Comparison of ENCODE assay signal across 11 mouse cellular contexts in the genomic region with DNA sequence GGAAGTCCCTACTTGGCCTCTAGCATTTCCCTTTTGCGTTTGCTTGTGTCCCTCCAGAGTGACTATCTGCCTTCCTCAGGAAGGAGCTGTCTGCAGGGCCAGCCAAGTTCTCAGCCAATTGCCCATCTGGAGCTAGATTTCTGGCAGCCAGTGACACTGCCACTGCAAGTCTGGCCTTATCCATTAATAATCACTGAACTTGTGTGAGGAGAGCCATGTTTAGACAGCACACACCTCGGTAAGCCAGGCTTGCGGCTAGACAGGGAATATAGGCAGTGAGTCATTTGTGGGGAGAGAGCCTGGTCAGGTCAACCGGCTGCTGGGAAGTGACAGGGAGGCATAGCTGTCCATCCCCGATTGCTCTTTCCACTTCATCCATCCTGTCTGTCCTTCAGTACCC. TPM values are rescaled to one million over a fixed set of nuclear protein-coding genes. Genes with fewer than 3 reads are reported as not detected.
DNase-seq lines count a peak whose midpoint lies in the region; ATAC-seq and TF ChIP-seq lines count a peak whose summit lies in the region.
"Had no signal": no experiment of that assay in that cellular context is flagged by ENCODE, and none has a peak within 500 bp of the region (broad histone marks: within the 10 kb centered on the region; RNA-seq: fewer than 3 reads in every experiment).

No protein-coding gene starts in this region.

- H3K4me3 ChIP-seq in hindbrain, postnatal 0 days (ENCODE audit: low read length) = no peak overlapping the region
- no peak overlapping the region for H3K4me3 ChIP-seq in hindbrain, embryonic 10.5 days
- no peak overlapping the region for H3K4me3 ChIP-seq in midbrain, postnatal 0 days (ENCODE audit: low read depth, low read length)
- H3K4me3 ChIP-seq in midbrain, embryonic 16.5 days (ENCODE audit: low read depth, low read length) = no peak overlapping the region
- H3K4me3 ChIP-seq in stomach, embryonic 15.5 days (replicated peaks) = no peak overlapping the region
- H3K4me3 ChIP-seq: embryonic facial prominence, embryonic 15.5 days had no signal

- WGBS in hindbrain, postnatal 0 days = 58% methylated on average over 5 of the region's 5 CpGs
- 84% methylated on average over 5 of the region's 5 CpGs for WGBS in hindbrain, embryonic 10.5 days
- WGBS in midbrain, postnatal 0 days = 79% methylated on average over 5 of the region's 5 CpGs
- whole genome bisulfite sequencing in midbrain, embryonic 16.5 days = 89% methylated on average over 5 of the region's 5 CpGs
- WGBS in stomach, embryonic 15.5 days = 33% methylated on average over 5 of the region's 5 CpGs

- no peaks in the 10 kb centered on the region for H3K9me3 ChIP-seq in hindbrain, postnatal 0 days (ENCODE audit: low read length)
- H3K9me3 ChIP-seq in hindbrain, embryonic 10.5 days = no peaks in the 10 kb centered on the region
- no peaks in the 10 kb centered on the region for H3K9me3 ChIP-seq in midbrain, postnatal 0 days (ENCODE audit: low read length)
- no peaks in the 10 kb centered on the region for H3K9me3 ChIP-seq in midbrain, embryonic 16.5 days (replicated peaks; ENCODE audit: control insufficient read depth, low read length, poor library complexity, severe bottlenecking)
- no peaks in the 10 kb centered on the region for H3K9me3 ChIP-seq in stomach, embryonic 15.5 days
- H3K9me3 ChIP-seq: embryonic facial prominence, embryonic 15.5 days had no signal

- no peaks in the 10 kb centered on the region for H3K36me3 ChIP-seq in hindbrain, postnatal 0 days (ENCODE audit: insufficient read depth, low read length)
- H3K36me3 ChIP-seq in hindbrain, embryonic 10.5 days = no peaks in the 10 kb centered on the region
- no peaks in the 10 kb centered on the region for H3K36me3 ChIP-seq in midbrain, postnatal 0 days (ENCODE audit: insufficient read depth, low read length)
- no peaks in the 10 kb centered on the region for H3K36me3 ChIP-seq in midbrain, embryonic 16.5 days (ENCODE audit: control insufficient read depth, insufficient read depth, low read length)
- no peaks in the 10 kb centered on the region for H3K36me3 ChIP-seq in stomach, embryonic 15.5 days
- H3K36me3 ChIP-seq: embryonic facial prominence, embryonic 15.5 days had no signal

- no peak overlapping the region for H3K9ac ChIP-seq in hindbrain, postnatal 0 days (replicated peaks; ENCODE audit: low read length)
- H3K9ac ChIP-seq in midbrain, postnatal 0 days (replicated peaks; ENCODE audit: low read length, poor library complexity, severe bottlenecking) = no peak overlapping the region
- no peak overlapping the region for H3K9ac ChIP-seq in midbrain, embryonic 16.5 days (ENCODE audit: low read depth, low read length)
- no peak overlapping the region for H3K9ac ChIP-seq in stomach, embryonic 15.5 days
- H3K9ac ChIP-seq: embryonic facial prominence, embryonic 15.5 days had no signal

- no peaks in the 10 kb centered on the region for H3K27me3 ChIP-seq in hindbrain, postnatal 0 days (ENCODE audit: insufficient read depth, low read length)
- H3K27me3 ChIP-seq in hindbrain, embryonic 10.5 days (ENCODE audit: insufficient read depth, poor library complexity, severe bottlenecking) = no peaks in the 10 kb centered on the region
- H3K27me3 ChIP-seq in midbrain, postnatal 0 days (ENCODE audit: insufficient read depth, low read length) = no peaks in the 10 kb centered on the region
- no peaks in the 10 kb centered on the region for H3K27me3 ChIP-seq in midbrain, embryonic 16.5 days (ENCODE audit: control insufficient read depth, insufficient read depth, low read depth, low read length)
- H3K27me3 ChIP-seq in stomach, embryonic 15.5 days (replicated peaks) = no peaks in the 10 kb centered on the region
- H3K27me3 ChIP-seq: embryonic facial prominence, embryonic 15.5 days had no signal

- peak; percentile 12 for DNase-seq in adrenal gland, postnatal 14 days
- DNase-seq in adrenal gland, postnatal 36 days = no peak
- DNase-seq in hindbrain, postnatal 0 days (ENCODE audit: low spot score) = peak; percentile 29
- DNase-seq in hindbrain, embryonic 10.5 days (ENCODE audit: low spot score) = no peak
- peak; percentile 8 for DNase-seq in midbrain, postnatal 0 days (ENCODE audit: low spot score)
- DNase-seq in right cerebral cortex, adult 18-20 months = no peak
- DNase-seq: layer of hippocampus, postnatal 36 days had no signal

- no peak overlapping the region for H3K27ac ChIP-seq in hindbrain, postnatal 0 days
- H3K27ac ChIP-seq in hindbrain, embryonic 10.5 days = no peak overlapping the region
- no peak overlapping the region for H3K27ac ChIP-seq in midbrain, postnatal 0 days (ENCODE audit: low read depth, low read length)
- no peak overlapping the region for H3K27ac ChIP-seq in midbrain, embryonic 16.5 days (ENCODE audit: low read length)
- 0 out of 2 replicates have a peak overlapping the region, but pooled peaks have one; percentile 11 for H3K27ac ChIP-seq in stomach, embryonic 15.5 days
- H3K27ac ChIP-seq: embryonic facial prominence, embryonic 15.5 days had no signal

- H3K4me1 ChIP-seq in hindbrain, postnatal 0 days (ENCODE audit: insufficient read depth, low read length) = no peaks in the 10 kb centered on the region
- no peaks in the 10 kb centered on the region for H3K4me1 ChIP-seq in hindbrain, embryonic 10.5 days (replicated peaks)
- H3K4me1 ChIP-seq in midbrain, postnatal 0 days (ENCODE audit: insufficient read depth, low read length) = no peaks in the 10 kb centered on the region
- no peaks in the 10 kb centered on the region for H3K4me1 ChIP-seq in midbrain, embryonic 16.5 days (ENCODE audit: control insufficient read depth, insufficient read depth, low read length)
- H3K4me1 ChIP-seq in stomach, embryonic 15.5 days = no peaks in the 10 kb centered on the region
- H3K4me1 ChIP-seq: embryonic facial prominence, embryonic 15.5 days had no signal

- no peak for TF ChIP-seq CTCF in hindbrain, postnatal 0 days (IDR thresholded peaks at IDR 0.05; ENCODE audit: low read depth)
- no peak for TF ChIP-seq CTCF in midbrain, postnatal 0 days (IDR thresholded peaks at IDR 0.05)

- no peak for ATAC-seq in hindbrain, postnatal 0 days
- no peak for ATAC-seq in midbrain, postnatal 0 days (ENCODE audit: low FRiP score)
- ATAC-seq in midbrain, embryonic 16.5 days = no peak
- ATAC-seq in stomach, embryonic 15.5 days (ENCODE audit: insufficient read depth, low FRiP score, low read depth) = no peak

- no peak overlapping the region for H3K4me2 ChIP-seq in hindbrain, postnatal 0 days (ENCODE audit: low read depth, low read length)
- H3K4me2 ChIP-seq in midbrain, postnatal 0 days (ENCODE audit: low read depth, low read length, poor library complexity, severe bottlenecking) = no peak overlapping the region
- H3K4me2 ChIP-seq in midbrain, embryonic 16.5 days (ENCODE audit: low read length) = no peak overlapping the region
- no peak overlapping the region for H3K4me2 ChIP-seq in stomach, embryonic 15.5 days
- H3K4me2 ChIP-seq: embryonic facial prominence, embryonic 15.5 days had no signal

RNA-seq across cellular contexts. Expression of gene Thnsl1, which starts 31.3 kb away (rescaled TPM):
- 6.9 and 8.3 TPM in 2 replicates for total RNA-seq in adrenal gland, postnatal 14 days (2021)
- total RNA-seq in adrenal gland, postnatal 36 days (2021) = 1 to 10 TPM; 4.6 to 8.9 TPM
- total RNA-seq in hindbrain, postnatal 0 days (2014; rRNA removed) = 11.2 and 16.2 TPM in 2 replicates
- polyA plus RNA-seq in hindbrain, postnatal 0 days (2015; fragmentation: Nextera tagmentation; extraction: Ambion mirVana) = 15.6 and 17.5 TPM in 2 replicates
- 15.1 and 15.4 TPM in 2 replicates for polyA plus RNA-seq in hindbrain, embryonic 10.5 days (2016; fragmentation: Nextera tagmentation; extraction: Ambion mirVana)
- 18.2 and 22.6 TPM in 2 replicates for total RNA-seq in midbrain, postnatal 0 days (2014; rRNA removed)
- 17.8 and 18.5 TPM in 2 replicates for polyA plus RNA-seq in midbrain, postnatal 0 days (2015; fragmentation: Nextera tagmentation; extraction: Ambion mirVana)
- polyA plus RNA-seq in midbrain, embryonic 16.5 days (2015; fragmentation: Nextera tagmentation; extraction: Ambion mirVana) = 24.5 and 28.3 TPM in 2 replicates
- polyA plus RNA-seq in stomach, embryonic 15.5 days (2015; fragmentation: Nextera tagmentation; extraction: Ambion mirVana) = 6.4 and 7.6 TPM in 2 replicates

RNA-seq across cellular contexts. Expression of gene Enkur, which starts 31.7 kb away (rescaled TPM):
- total RNA-seq in adrenal gland, postnatal 14 days (2021) = 1.1 and 1.7 TPM in 2 replicates
- under 1 TPM; 0.63 TPM for total RNA-seq in adrenal gland, postnatal 36 days (2021)
- total RNA-seq in hindbrain, postnatal 0 days (2014; rRNA removed) = 0.68 and 1.8 TPM in 2 replicates
- 6.4 and 7.5 TPM in 2 replicates for polyA plus RNA-seq in hindbrain, postnatal 0 days (2015; fragmentation: Nextera tagmentation; extraction: Ambion mirVana)
- 1.6 and 3.0 TPM in 2 replicates for polyA plus RNA-seq in hindbrain, embryonic 10.5 days (2016; fragmentation: Nextera tagmentation; extraction: Ambion mirVana)
- total RNA-seq in midbrain, postnatal 0 days (2014; rRNA removed) = 3.4 and 6.2 TPM in 2 replicates
- polyA plus RNA-seq in midbrain, postnatal 0 days (2015; fragmentation: Nextera tagmentation; extraction: Ambion mirVana) = 6.6 and 7.7 TPM in 2 replicates
- 5.8 and 8.4 TPM in 2 replicates for polyA plus RNA-seq in midbrain, embryonic 16.5 days (2015; fragmentation: Nextera tagmentation; extraction: Ambion mirVana)
- polyA plus RNA-seq in stomach, embryonic 15.5 days (2015; fragmentation: Nextera tagmentation; extraction: Ambion mirVana) = 0.69 and 0.84 TPM in 2 replicates
- polyA plus RNA-seq: liver, embryonic 16.5 days had no signal

Comparison
In these comparisons a context has a peak if more than half of its experiments do, and no peak if none do; other contexts are left out.
1. DNase-seq: peak in adrenal gland, postnatal 14 days (single experiment), hindbrain, postnatal 0 days (single experiment) and midbrain, postnatal 0 days (single experiment); none in adrenal gland, postnatal 36 days (0 of 2), hindbrain, embryonic 10.5 days (single experiment) and right cerebral cortex, adult 18-20 months (single experiment).